Mouse (Mus musculus) hindbrain, embryonic 11.5 days (tissue): ENCODE measurements around the gene Plekhg3. TPM values are rescaled to one million over a fixed set of nuclear protein-coding genes. Genes with fewer than 3 reads are reported as not detected.

Source experiments
- ATAC-seq: fragments of 200-750 bp; cut with Nextera tagmentation; 2 replicates; pipeline ENCODE4 v1.8.0; 2017; ENCODE audit warnings: mild to moderate bottlenecking, moderate TSS enrichment, moderate library complexity; ENCODE audit not compliant: low FRiP score
- DNase-seq: peaks from one replicate; pipeline ENCODE4 v3.0.0-alpha.2; 2015; ENCODE audit warnings: low spot score
- H3K27ac ChIP-seq: fragments of 300-500 bp; sonication (generic); 2 replicates; pipeline ENCODE4 v1.5.1; 2014; ENCODE audit warnings: mild to moderate bottlenecking, low read depth, low read length
- H3K27me3 ChIP-seq: fragments of 300-500 bp; sonication (generic); 2 replicates; pipeline ENCODE4 v1.6.1; 2014; ENCODE audit warnings: mild to moderate bottlenecking, low read length, moderate library complexity, mixed read lengths; ENCODE audit not compliant: control insufficient read depth, insufficient read depth
- H3K36me3 ChIP-seq: fragments of 300-500 bp; sonication (generic); 2 replicates; pipeline ENCODE4 v1.6.1; 2014; ENCODE audit warnings: mild to moderate bottlenecking, low read length, moderate library complexity, mixed read lengths; ENCODE audit not compliant: control insufficient read depth, insufficient read depth
- H3K4me1 ChIP-seq: fragments of 300-500 bp; sonication (generic); replicated peaks from 2 replicates; pipeline ENCODE4 v1.6.1; 2014; ENCODE audit warnings: low read length, mixed read lengths; ENCODE audit not compliant: control insufficient read depth, insufficient read depth
- H3K4me2 ChIP-seq: fragments of 300-500 bp; sonication (generic); replicated peaks from 2 replicates; pipeline ENCODE4 v1.6.1; 2014; ENCODE audit warnings: mild to moderate bottlenecking, low read depth, low read length
- H3K4me3 ChIP-seq: fragments of 300-500 bp; sonication (generic); 2 replicates; pipeline ENCODE4 v1.5.1; 2014; ENCODE audit warnings: low read depth, low read length
- H3K9ac ChIP-seq: fragments of 300-500 bp; sonication (generic); 2 replicates; pipeline ENCODE4 v1.6.1; 2014; ENCODE audit warnings: low read depth, low read length
- H3K9me3 ChIP-seq: fragments of 300-500 bp; sonication (generic); 2 replicates; pipeline ENCODE4 v1.6.1; 2016; ENCODE audit warnings: low read length; ENCODE audit not compliant: control insufficient read depth
- WGBS: fragments of 180-500 bp; shearing (Covaris S2); extraction: QIAGEN DNeasy Blood & Tissue Kit; methylation state at CpG from one replicate; pipeline ENCODE4 v1.1.7; 2014; 5-methylcytosine and 5-hydroxymethylcytosine counted together
- polyA plus RNA-seq: library from polyadenylated mRNA; unstranded; fragments of >200 nt; fragmentation: Nextera tagmentation; extraction: Ambion mirVana; gene quantifications from 2 replicates; pipeline ENCODE4 v1.2.1, GENCODE M21; 2014

Gene Plekhg3
- polyA plus RNA-seq, 1 experiment from 2014 or later: 2.1 TPM

DNA sequence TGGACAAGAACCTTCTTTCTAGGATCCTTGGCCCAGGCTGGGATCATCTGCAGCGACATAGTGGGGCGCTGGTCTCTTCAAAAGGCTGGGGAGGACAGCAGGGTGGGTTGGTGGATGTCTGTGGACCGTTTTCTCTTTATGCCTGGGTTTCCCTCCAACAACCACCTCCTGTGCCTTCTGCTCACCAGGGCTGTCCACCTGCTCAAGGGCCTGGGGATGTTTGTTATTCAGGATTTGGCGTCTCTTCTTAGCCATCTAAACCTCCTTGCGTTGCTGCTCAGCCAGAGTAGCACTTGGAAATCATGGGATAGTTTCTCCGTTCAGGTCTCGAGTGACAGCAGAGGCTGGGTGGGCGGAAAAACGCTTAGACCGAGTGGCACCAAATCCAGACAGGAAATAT is 35.6 kb downstream of the Plekhg3 start:
- H3K4me2 ChIP-seq: no peak overlapping the region
- WGBS: 94% methylated on average over 10 of the region's 10 CpGs
- H3K36me3 ChIP-seq: no peaks in the 10 kb centered on the region
- H3K4me1 ChIP-seq: no peaks in the 10 kb centered on the region
- no peak overlapping the region for H3K4me3 ChIP-seq
- H3K9ac ChIP-seq: no peak overlapping the region
- no peaks in the 10 kb centered on the region for H3K9me3 ChIP-seq
- DNase-seq: no peak
- no peak for ATAC-seq
- no peak overlapping the region for H3K27ac ChIP-seq
- H3K27me3 ChIP-seq: no peaks in the 10 kb centered on the region

GRCm38 (mm10) chr12:76570221-76570940 is 39.7 kb downstream of the Plekhg3 start:
- no peak overlapping the region for H3K9ac ChIP-seq
- no peak overlapping the region for H3K4me2 ChIP-seq
- DNase-seq (no peak), ATAC-seq (no peak)
- no peaks in the 10 kb centered on the region for H3K36me3 ChIP-seq
- no peak overlapping the region for H3K27ac ChIP-seq
- no peak overlapping the region for H3K4me3 ChIP-seq
- no peaks in the 10 kb centered on the region for H3K27me3 ChIP-seq
- WGBS: 75% methylated on average over 9 of the region's 9 CpGs
- no peaks in the 10 kb centered on the region for H3K4me1 ChIP-seq
- H3K9me3 ChIP-seq: no peaks in the 10 kb centered on the region

DNA sequence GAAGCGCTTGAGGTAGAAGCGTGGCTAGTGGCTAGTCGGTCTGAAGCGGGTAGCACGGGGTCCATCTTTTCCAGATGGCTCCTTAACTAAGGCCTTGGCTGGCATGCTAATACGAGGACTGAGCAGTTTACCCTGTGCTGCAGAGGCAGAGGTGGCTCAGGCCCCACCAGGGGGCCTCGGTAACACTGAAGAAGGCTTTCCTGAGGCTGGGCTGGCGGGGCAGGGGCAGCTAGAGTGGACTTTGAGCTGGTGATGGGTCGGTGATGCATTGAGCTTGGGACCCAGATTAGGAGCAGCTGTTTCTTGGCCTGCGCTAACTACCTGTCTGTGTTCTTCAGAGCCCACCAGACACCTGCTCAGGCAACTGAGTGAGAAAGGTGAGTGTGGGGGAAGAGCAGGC is 40.6 kb downstream of the Plekhg3 start:
- no peak for DNase-seq
- H3K9me3 ChIP-seq: no peaks in the 10 kb centered on the region
- no peaks in the 10 kb centered on the region for H3K27me3 ChIP-seq
- H3K9ac ChIP-seq: no peak overlapping the region
- no peak overlapping the region for H3K4me3 ChIP-seq
- no peak overlapping the region for H3K4me2 ChIP-seq
- no peaks in the 10 kb centered on the region for H3K36me3 ChIP-seq
- 70% methylated on average over 10 of the region's 10 CpGs for WGBS
- H3K4me1 ChIP-seq: no peaks in the 10 kb centered on the region
- ATAC-seq: no peak
- H3K27ac ChIP-seq: no peak overlapping the region

DNA sequence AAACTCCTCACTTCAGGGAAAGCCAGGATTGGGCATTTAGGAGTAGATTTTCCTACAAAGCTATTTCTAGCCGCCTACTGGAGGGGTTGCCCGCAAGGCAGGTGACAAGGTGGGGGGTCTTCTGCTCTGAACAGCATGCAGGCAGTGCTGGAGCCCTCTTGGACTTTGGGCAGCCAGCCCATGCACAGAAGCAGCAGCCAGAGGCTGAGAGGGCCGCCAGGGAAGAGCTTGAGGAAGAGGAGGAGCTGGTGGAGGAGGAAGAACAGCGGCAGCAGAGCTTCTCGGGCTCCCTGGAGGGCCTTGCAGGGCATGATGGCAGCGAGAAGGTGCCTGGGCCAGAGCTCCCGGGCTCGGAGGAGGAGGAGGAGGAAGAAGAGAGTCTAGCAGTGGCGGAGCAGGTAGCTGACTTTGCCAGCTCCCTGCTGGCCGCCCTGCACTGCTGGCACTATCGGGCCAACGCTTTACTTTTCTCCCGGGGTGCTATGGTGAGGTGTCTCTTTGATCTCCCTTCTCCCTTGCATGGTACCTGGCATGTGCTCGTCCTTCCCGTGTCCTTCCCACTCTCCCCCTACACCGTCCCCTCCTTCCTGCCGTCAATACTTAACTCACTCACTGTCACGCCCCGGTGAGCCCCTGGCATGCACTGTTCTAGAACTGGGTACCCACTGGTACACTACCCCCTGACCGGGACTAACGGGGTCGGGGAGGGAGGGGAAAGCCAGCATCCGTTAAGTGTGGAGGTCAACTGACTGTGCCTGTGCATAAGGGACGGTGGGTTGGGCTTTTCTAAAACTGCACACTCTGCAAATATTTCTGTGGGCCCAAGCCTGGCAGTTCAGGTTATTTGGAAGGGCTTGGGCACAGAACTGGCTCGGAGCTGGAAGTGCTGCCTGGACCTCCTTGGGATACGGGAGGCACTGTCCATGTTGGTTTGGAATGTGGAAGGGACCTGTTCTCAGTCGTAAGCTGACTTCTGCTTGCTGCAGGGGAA is 41.9 kb downstream of the Plekhg3 start:
- 72% methylated on average over 26 of the region's 27 CpGs for WGBS
- Histone ChIP-seq H3K4me2 (no peak overlapping the region), H3K4me1 (no peaks in the 10 kb centered on the region), H3K27ac (no peak overlapping the region), H3K9me3 (no peaks in the 10 kb centered on the region), H3K4me3 (no peak overlapping the region), H3K9ac (no peak overlapping the region), H3K36me3 (no peaks in the 10 kb centered on the region), H3K27me3 (no peaks in the 10 kb centered on the region)
- DNase-seq (no peak), ATAC-seq (no peak)

DNA sequence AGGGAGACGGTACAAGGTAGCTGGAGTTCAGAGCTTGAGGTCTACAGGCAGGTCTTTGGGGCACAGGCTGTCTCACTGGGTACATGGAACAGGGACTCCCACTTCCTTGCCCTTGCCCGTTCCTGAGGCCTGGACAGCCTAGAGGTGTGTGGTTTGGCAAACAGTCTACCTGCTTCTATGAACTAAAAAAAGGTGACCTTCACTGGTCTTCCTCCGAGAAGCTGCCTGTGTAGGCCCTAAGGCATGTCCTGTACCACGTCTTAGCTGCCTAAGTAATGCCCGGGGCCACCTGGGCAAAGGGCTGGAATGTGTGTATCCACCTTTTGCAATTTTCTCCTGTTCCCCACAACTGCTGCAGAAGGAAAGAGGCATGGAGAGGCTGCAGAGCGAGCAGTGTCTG is 42.7 kb downstream of the Plekhg3 start:
- no peaks in the 10 kb centered on the region for H3K36me3 ChIP-seq
- H3K9ac ChIP-seq: no peak overlapping the region
- no peak overlapping the region for H3K27ac ChIP-seq
- no peak overlapping the region for H3K4me3 ChIP-seq
- no peak overlapping the region for H3K4me2 ChIP-seq
- no peaks in the 10 kb centered on the region for H3K4me1 ChIP-seq
- H3K9me3 ChIP-seq: no peaks in the 10 kb centered on the region
- no peaks in the 10 kb centered on the region for H3K27me3 ChIP-seq
- no peak for ATAC-seq
- DNase-seq: no peak
- WGBS: 89% methylated on average over 6 of the region's 6 CpGs

- DNase-seq: no peak
- H3K27me3 ChIP-seq: no peaks in the 10 kb centered on the region
- no peak overlapping the region for H3K4me3 ChIP-seq
- no peak for ATAC-seq
- H3K36me3 ChIP-seq: no peaks in the 10 kb centered on the region
- H3K27ac ChIP-seq: no peak overlapping the region
- H3K9me3 ChIP-seq: no peaks in the 10 kb centered on the region
- H3K4me2 ChIP-seq: no peak overlapping the region
- WGBS: 91% methylated on average over 6 of the region's 6 CpGs
- H3K9ac ChIP-seq: no peak overlapping the region
- no peaks in the 10 kb centered on the region for H3K4me1 ChIP-seq
Measured at GRCm38 (mm10) chr12:76574815-76575214, 44.1 kb downstream of the Plekhg3 start.

DNA sequence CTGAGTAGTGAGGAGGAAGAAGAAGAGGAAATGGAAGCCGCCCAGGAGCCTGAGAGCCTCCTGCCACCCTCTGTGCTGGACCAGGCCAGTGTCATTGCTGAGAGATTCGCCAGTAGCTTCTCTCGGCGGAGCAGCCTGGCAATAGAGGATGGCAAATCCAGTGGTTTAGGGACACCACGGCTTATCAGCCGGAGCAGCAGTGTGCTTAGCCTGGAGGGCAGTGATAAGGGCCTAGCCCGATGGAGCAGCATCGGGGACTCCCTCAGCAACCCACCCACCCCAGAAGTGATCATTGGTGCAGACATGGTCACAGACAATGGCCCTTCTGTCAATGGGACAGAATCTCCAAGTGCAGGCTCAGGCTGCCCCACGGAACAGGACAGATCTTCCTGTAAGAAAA is 45.4 kb downstream of the Plekhg3 start:
- H3K9me3 ChIP-seq: no peaks in the 10 kb centered on the region
- no peak for DNase-seq
- no peaks in the 10 kb centered on the region for H3K4me1 ChIP-seq
- no peak for ATAC-seq
- H3K4me3 ChIP-seq: no peak overlapping the region
- no peaks in the 10 kb centered on the region for H3K27me3 ChIP-seq
- no peaks in the 10 kb centered on the region for H3K36me3 ChIP-seq
- H3K27ac ChIP-seq: no peak overlapping the region
- H3K9ac ChIP-seq: no peak overlapping the region
- WGBS: 96% methylated on average over 9 of the region's 9 CpGs
- no peak overlapping the region for H3K4me2 ChIP-seq

- H3K9me3 ChIP-seq: no peaks in the 10 kb centered on the region
- DNase-seq (no peak), ATAC-seq (no peak)
- H3K27ac ChIP-seq: no peak overlapping the region
- H3K4me1 ChIP-seq: no peaks in the 10 kb centered on the region
- WGBS: 91% methylated on average over 8 of the region's 8 CpGs
- H3K36me3 ChIP-seq: no peaks in the 10 kb centered on the region
- no peak overlapping the region for H3K4me2 ChIP-seq
- H3K4me3 ChIP-seq: no peak overlapping the region
- no peak overlapping the region for H3K9ac ChIP-seq
- H3K27me3 ChIP-seq: no peaks in the 10 kb centered on the region
Measured at GRCm38 (mm10) chr12:76576806-76577205, 46.1 kb downstream of the Plekhg3 start.
